ENCODE assay signal across 15 mouse cellular contexts in the genomic region with DNA sequence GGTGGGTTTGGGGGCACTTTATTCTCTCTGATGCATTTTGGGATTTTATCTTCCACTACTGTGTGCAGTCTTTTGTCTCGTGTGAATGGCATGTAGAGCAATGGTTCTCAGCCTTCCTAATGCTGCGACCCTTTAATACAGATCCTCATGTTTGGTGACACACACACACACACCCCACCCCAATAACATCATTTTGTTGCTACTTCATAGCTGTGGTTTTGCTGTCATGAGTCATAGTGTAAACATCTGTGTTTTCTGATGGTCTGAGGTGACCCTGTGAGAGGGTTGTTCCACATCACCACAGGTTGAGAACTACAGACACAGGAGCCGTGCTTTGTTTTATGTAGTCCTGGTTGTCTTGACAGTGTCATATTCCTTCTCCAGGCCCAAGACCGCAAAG. TPM values are rescaled to one million over a fixed set of nuclear protein-coding genes. Genes with fewer than 3 reads are reported as not detected.
DNase-seq lines count a peak whose midpoint lies in the region; ATAC-seq and TF ChIP-seq lines count a peak whose summit lies in the region.
"Had no signal": no experiment of that assay in that cellular context is flagged by ENCODE, and none has a peak within 500 bp of the region (broad histone marks: within the 10 kb centered on the region; RNA-seq: fewer than 3 reads in every experiment).

No protein-coding gene starts in this region.

- H3K4me1 ChIP-seq in liver, postnatal 0 days (ENCODE audit: insufficient read depth): peaks cover 46% of the 10 kb centered on the region
- H3K4me1 ChIP-seq in forebrain, embryonic 12.5 days: peaks cover 18% of the 10 kb centered on the region; the same call in 1 of the 2 replicates
- H3K4me1 ChIP-seq in cerebellum, adult 2 months (ENCODE audit: control insufficient read depth, insufficient read depth, low read length): peaks cover 14% of the 10 kb centered on the region

- no peak overlapping the region for H3K9ac ChIP-seq in liver, postnatal 0 days (replicated peaks)
- H3K9ac ChIP-seq in forebrain, embryonic 12.5 days: no peak overlapping the region
- H3K9ac ChIP-seq: midbrain, embryonic 13.5 days had no signal

- ATAC-seq in liver, postnatal 0 days: peak; percentile 63
- ATAC-seq in forebrain, embryonic 12.5 days (ENCODE audit: low FRiP score): no peak
- ATAC-seq: midbrain, embryonic 13.5 days had no signal

- TF ChIP-seq CTCF in liver, postnatal 0 days (IDR thresholded peaks at IDR 0.05; ENCODE audit: low read depth): no peak
- TF ChIP-seq CTCF in cerebellum, adult 2 months (IDR thresholded peaks at IDR 0.05; ENCODE audit: borderline replicate concordance, insufficient read depth, low read depth, low read length): no peak

- TF ChIP-seq EP300 in liver, postnatal 0 days (IDR thresholded peaks at IDR 0.05; ENCODE audit: low read depth): no peak

- no peaks in the 10 kb centered on the region for H3K27me3 ChIP-seq in liver, postnatal 0 days (ENCODE audit: insufficient read depth, low read length)
- H3K27me3 ChIP-seq in forebrain, embryonic 12.5 days: no peaks in the 10 kb centered on the region
- no peaks in the 10 kb centered on the region for H3K27me3 ChIP-seq in cerebellum, adult 2 months (ENCODE audit: control insufficient read depth, insufficient read depth, low read length)
- H3K27me3 ChIP-seq: midbrain, embryonic 13.5 days had no signal

- TF ChIP-seq POLR2A in cerebellum, adult 2 months (IDR thresholded peaks at IDR 0.05; ENCODE audit: borderline replicate concordance, insufficient read depth, low read length): no peak

- H3K4me3 ChIP-seq in liver, postnatal 0 days (ENCODE audit: low read depth, low read length): no peak overlapping the region
- H3K4me3 ChIP-seq in forebrain, embryonic 12.5 days (replicated peaks): no peak overlapping the region
- H3K4me3 ChIP-seq in cerebellum, adult 2 months (replicated peaks; ENCODE audit: insufficient read depth, low read depth, low read length): no peak overlapping the region
- H3K4me3 ChIP-seq: left cerebral cortex, adult 2 months; midbrain, embryonic 13.5 days had no signal

- peaks cover 23% of the 10 kb centered on the region for H3K36me3 ChIP-seq in liver, postnatal 0 days (replicated peaks; ENCODE audit: insufficient read depth, low read length)
- H3K36me3 ChIP-seq in forebrain, embryonic 12.5 days (replicated peaks): 0 out of 2 replicates have a peak, but pooled peaks cover 4% of the 10 kb centered on the region

- H3K27ac ChIP-seq in liver, postnatal 0 days (ENCODE audit: low read depth): no peak overlapping the region
- H3K27ac ChIP-seq in forebrain, embryonic 12.5 days: no peak overlapping the region
- no peak overlapping the region for H3K27ac ChIP-seq in cerebellum, adult 2 months (ENCODE audit: insufficient read depth, low read length)
- H3K27ac ChIP-seq: left cerebral cortex, adult 2 months; midbrain, embryonic 13.5 days had no signal

- H3K9me3 ChIP-seq in liver, postnatal 0 days (ENCODE audit: low read length): no peaks in the 10 kb centered on the region
- H3K9me3 ChIP-seq in forebrain, embryonic 12.5 days: no peaks in the 10 kb centered on the region
- H3K9me3 ChIP-seq: midbrain, embryonic 13.5 days had no signal

- 55% methylated on average over 4 of the region's 4 CpGs for WGBS in liver, postnatal 0 days (ENCODE audit: insufficient replicate concordance)
- 83% methylated on average over 4 of the region's 4 CpGs for WGBS in forebrain, embryonic 12.5 days
- WGBS in cerebellum, adult 2 months: 87% methylated on average over 4 of the region's 4 CpGs

- DNase-seq in 3134 (ENCODE audit: extremely low read depth, insufficient read length, low spot score) (peak; percentile 63), 416B (ENCODE audit: low read depth) (peak; percentile 86), NIH3T3 (ENCODE audit: low read depth) (peak; percentile 56)
- DNase-seq in liver, postnatal 0 days: no peak
- DNase-seq in lung, postnatal 14 days: no peak
- no peak for DNase-seq in cerebellum, adult 2 months
- DNase-seq in embryo, embryonic 10.5 days (ENCODE audit: low spot score): no peak
- DNase-seq: cerebellum, adult 9-10 months; heart, postnatal 36 days; lung, postnatal 10 days; right cerebral cortex, postnatal 4 days; thymus, postnatal 4 days had no signal

- 0 out of 2 replicates have a peak overlapping the region, but pooled peaks have one; percentile 9 for H3K4me2 ChIP-seq in liver, postnatal 0 days (ENCODE audit: low read depth, low read length)
- no peak overlapping the region for H3K4me2 ChIP-seq in forebrain, embryonic 12.5 days
- H3K4me2 ChIP-seq: midbrain, embryonic 13.5 days had no signal

RNA-seq across cellular contexts. Expression of gene Ugcg, which starts 15.6 kb away (rescaled TPM):
- polyA plus RNA-seq in liver, postnatal 0 days (2015; fragmentation: Nextera tagmentation; extraction: Ambion mirVana): 8.3 and 8.4 TPM in 2 replicates
- polyA plus RNA-seq in forebrain, embryonic 12.5 days (2016; fragmentation: Nextera tagmentation; extraction: Ambion mirVana): 18.7 and 19.9 TPM in 2 replicates
- 61.1 and 62.0 TPM in 2 replicates for polyA plus RNA-seq in cerebellum, adult 2 months (2012; rRNA removed)

Comparison
In these comparisons a context has a peak if more than half of its experiments do, and no peak if none do; other contexts are left out.
1. DNase-seq: peak in 3134 (single experiment), 416B (single experiment) and NIH3T3 (single experiment); none in liver, postnatal 0 days (single experiment), lung, postnatal 14 days (single experiment), cerebellum, adult 2 months (0 of 2) and embryo, embryonic 10.5 days (single experiment).